In genomic region chr11:109250566-109250965, GRCm38 (mm10) we compare ENCODE assay signal across 16 mouse cellular contexts.
"Had no signal": no experiment of that assay in that cellular context is flagged by ENCODE, and none has a peak within 500 bp of the region (broad histone marks: within the 10 kb centered on the region; RNA-seq: fewer than 3 reads in every experiment).

No protein-coding gene starts in this region.

- H3K36me3 ChIP-seq: neural tube, embryonic 13.5 days; neural tube, embryonic 15.5 days; stomach, embryonic 15.5 days had no signal

- H3K4me2 ChIP-seq: neural tube, embryonic 13.5 days; neural tube, embryonic 15.5 days; stomach, embryonic 15.5 days had no signal

- H3K27me3 ChIP-seq: neural tube, embryonic 15.5 days; stomach, embryonic 15.5 days had no signal

- H3K9ac ChIP-seq: neural tube, embryonic 13.5 days; neural tube, embryonic 15.5 days; stomach, embryonic 15.5 days had no signal

- H3K4me1 ChIP-seq: neural tube, embryonic 13.5 days; neural tube, embryonic 15.5 days had no signal

- H3K9me3 ChIP-seq: neural tube, embryonic 13.5 days; neural tube, embryonic 15.5 days; stomach, embryonic 15.5 days had no signal

- H3K27ac ChIP-seq: neural tube, embryonic 13.5 days; neural tube, embryonic 15.5 days; stomach, embryonic 15.5 days; stomach, postnatal 0 days had no signal

- DNase-seq: retina, postnatal 1 day; right cerebral cortex, adult 18-20 months; right cerebral cortex, postnatal 14 days; right cerebral cortex, postnatal 25 days; right cerebral cortex, postnatal 4 days; spleen, adult 18-20 months; thymus, adult 18-20 months; thymus, adult 2 months; thymus, postnatal 14 days; thymus, postnatal 25 days; thymus, postnatal 36 days; thymus, postnatal 4 days had no signal

- H3K4me3 ChIP-seq: neural tube, embryonic 13.5 days; neural tube, embryonic 15.5 days; stomach, embryonic 15.5 days had no signal
